Mouse (Mus musculus): ENCODE data around the gene Zkscan16.

Zkscan16 gene

DNA sequence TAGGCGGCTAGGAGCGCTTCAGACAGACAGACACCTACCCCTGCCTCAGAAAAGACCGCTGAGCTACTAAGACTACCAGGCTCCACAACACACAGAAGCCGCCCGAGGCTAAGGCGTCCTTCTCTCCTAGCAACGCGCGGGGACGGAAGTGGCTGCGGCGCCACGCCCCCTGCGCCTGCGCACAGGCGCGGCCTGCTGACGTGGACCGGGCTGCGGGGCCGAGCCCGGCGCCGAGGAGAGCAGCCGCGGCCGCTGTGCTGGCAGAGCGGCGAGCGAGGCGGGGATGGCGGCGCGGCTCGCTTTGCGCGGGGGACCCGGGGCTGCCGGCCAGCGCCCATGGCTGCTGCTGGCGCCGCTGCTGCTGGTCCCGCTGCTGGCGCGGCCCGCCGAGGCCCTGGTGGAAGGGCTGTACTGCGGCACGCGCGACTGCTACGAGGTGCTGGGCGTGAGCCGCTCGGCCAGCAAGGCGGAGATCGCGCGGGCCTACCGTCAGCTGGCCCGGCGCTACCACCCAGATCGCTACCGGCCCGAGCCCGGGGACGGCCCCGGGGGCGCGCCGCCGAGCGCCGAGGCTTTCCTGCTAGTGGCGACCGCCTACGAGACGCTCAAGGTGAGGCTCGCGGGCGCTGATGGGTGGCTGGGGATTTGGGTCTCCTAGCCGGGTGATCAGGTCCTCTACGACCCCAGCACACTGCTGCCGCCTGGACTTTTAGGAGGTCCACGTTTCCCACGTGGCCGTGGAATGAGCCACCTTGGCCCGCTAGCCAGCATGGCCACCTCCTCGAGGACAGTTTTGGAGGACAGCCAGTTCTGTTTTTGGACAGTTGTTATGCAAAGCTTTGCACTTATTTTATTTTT is 59.7 kb downstream of the Zkscan16 start, which contains the start of gene Gm20503:
Gene Gm20503 (plus strand): TSS at position 263 of the 858 bp plus-strand sequence.
- Histone ChIP-seq H3K27me3 (ENCODE audit: control insufficient read depth, insufficient read depth, low read length, poor library complexity, severe bottlenecking) (no peaks in the 10 kb centered on the region), H3K36me3 (ENCODE audit: control insufficient read depth, insufficient read depth, low read length, poor library complexity, severe bottlenecking) (no peaks in the 10 kb centered on the region)
- peak; percentile 95 for DNase-seq (ENCODE audit: low read depth, low spot score)

DNA sequence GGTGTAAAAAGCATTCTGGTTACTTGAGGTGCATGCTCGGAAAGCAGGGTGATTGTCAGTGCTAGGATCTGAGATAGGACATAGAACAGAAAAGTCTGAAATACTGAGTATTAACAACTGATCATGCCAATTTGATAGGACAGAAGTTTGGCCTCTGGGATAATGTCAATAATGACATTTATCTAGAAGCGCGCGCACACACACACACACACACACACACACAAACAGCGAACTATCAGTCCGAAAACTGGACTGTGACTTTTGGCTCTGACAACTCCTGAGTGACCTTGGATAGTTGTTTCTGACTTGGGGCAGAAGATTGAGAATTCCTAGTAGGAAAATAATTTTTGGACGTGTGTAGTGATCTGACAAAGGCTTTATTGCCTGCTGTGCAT is 60.4 kb downstream of the Zkscan16 start:
- Histone ChIP-seq H3K36me3 (ENCODE audit: control insufficient read depth, insufficient read depth, low read length, poor library complexity, severe bottlenecking) (no peaks in the 10 kb centered on the region), H3K27me3 (ENCODE audit: control insufficient read depth, insufficient read depth, low read length, poor library complexity, severe bottlenecking) (no peaks in the 10 kb centered on the region)
- no peak for DNase-seq (ENCODE audit: low read depth, low spot score)

- no peak for DNase-seq (ENCODE audit: low read depth, low spot score)
- Histone ChIP-seq H3K36me3 (ENCODE audit: control insufficient read depth, insufficient read depth, low read length, poor library complexity, severe bottlenecking) (no peaks in the 10 kb centered on the region), H3K27me3 (ENCODE audit: control insufficient read depth, insufficient read depth, low read length, poor library complexity, severe bottlenecking) (no peaks in the 10 kb centered on the region; the same call in 1 of the 2 replicates)
Measured at GRCm38 (mm10) chr4:59006211-59006610, 62.8 kb downstream of the Zkscan16 start.

DNA sequence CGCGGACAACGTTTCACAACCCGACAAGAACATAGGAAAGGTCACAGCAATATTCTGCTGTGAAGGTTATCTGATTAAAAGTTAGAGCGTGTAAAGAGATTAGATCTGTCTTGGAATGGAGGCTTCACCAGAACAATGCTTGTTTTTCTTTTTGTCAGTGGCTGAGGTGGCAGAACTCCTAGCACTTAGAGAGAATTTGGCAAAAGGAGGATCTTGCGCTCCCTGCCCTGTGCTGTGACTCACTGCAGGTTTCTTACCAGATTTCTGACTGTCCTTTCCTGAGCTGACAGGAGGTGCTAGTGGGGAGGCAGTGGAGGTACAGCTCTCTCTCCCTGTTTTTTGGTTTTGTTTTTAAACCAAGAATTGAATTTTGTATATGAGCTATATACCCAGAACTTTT is 63.6 kb downstream of the Zkscan16 start:
- Histone ChIP-seq H3K27me3 (ENCODE audit: control insufficient read depth, insufficient read depth, low read length, poor library complexity, severe bottlenecking) (no peaks in the 10 kb centered on the region; the same call in 1 of the 2 replicates), H3K36me3 (ENCODE audit: control insufficient read depth, insufficient read depth, low read length, poor library complexity, severe bottlenecking) (no peaks in the 10 kb centered on the region)
- DNase-seq (ENCODE audit: low read depth, low spot score), result no peak
